24 mouse cellular contexts compared by ENCODE assay signal in the genomic region with DNA sequence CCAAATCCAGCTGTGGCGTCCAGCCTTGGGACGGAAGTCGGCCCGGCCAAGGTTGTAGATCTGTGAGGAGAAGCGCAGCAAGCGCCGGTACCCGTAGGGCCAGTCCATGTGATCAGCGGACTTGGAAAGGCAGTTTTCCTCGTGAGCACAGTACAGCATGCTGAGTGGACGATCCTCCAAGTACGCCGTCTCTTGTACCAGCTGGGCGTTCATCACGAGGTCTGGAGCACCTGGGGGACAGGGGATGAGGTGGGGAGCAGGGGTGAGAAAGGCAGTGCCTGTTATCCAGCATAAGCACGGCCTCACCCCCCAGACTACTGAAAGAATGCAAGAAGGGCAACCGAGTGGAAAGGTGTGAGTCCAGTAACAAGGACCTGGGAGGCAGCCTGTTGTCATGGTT. TPM values are rescaled to one million over a fixed set of nuclear protein-coding genes. Genes with fewer than 3 reads are reported as not detected.
DNase-seq lines count a peak whose midpoint lies in the region; ATAC-seq and TF ChIP-seq lines count a peak whose summit lies in the region.
"Had no signal": no experiment of that assay in that cellular context is flagged by ENCODE, and none has a peak within 500 bp of the region (broad histone marks: within the 10 kb centered on the region; RNA-seq: fewer than 3 reads in every experiment).

No protein-coding gene starts in this region.

- no peak for ATAC-seq in intestine, embryonic 14.5 days (replicated peaks; ENCODE audit: low FRiP score, low TSS enrichment, low read depth)
- no peak for ATAC-seq in intestine, postnatal 0 days
- ATAC-seq: activated CD4-positive, CD25-positive, alpha-beta regulatory T cell, adult 4 months; forebrain, embryonic 15.5 days; midbrain, embryonic 13.5 days had no signal

- H3K27me3 ChIP-seq in intestine, embryonic 14.5 days (replicated peaks; ENCODE audit: control insufficient read depth, insufficient read depth, low read length) = no peaks in the 10 kb centered on the region
- no peaks in the 10 kb centered on the region for H3K27me3 ChIP-seq in intestine, postnatal 0 days (replicated peaks; ENCODE audit: control insufficient read depth, insufficient read depth, low read length)
- H3K27me3 ChIP-seq: embryonic facial prominence, embryonic 15.5 days; forebrain, embryonic 15.5 days; hindbrain, embryonic 13.5 days; midbrain, embryonic 13.5 days; neural tube, embryonic 12.5 days had no signal

- no peaks in the 10 kb centered on the region; the same call in 1 of the 2 replicates for H3K36me3 ChIP-seq in intestine, embryonic 14.5 days (ENCODE audit: control insufficient read depth, insufficient read depth, low read length)
- peaks cover 15% of the 10 kb centered on the region; the same call in 1 of the 2 replicates for H3K36me3 ChIP-seq in intestine, postnatal 0 days (ENCODE audit: control insufficient read depth, insufficient read depth)
- H3K36me3 ChIP-seq: embryonic facial prominence, embryonic 15.5 days; forebrain, embryonic 15.5 days; midbrain, embryonic 13.5 days had no signal

- no peaks in the 10 kb centered on the region for H3K4me1 ChIP-seq in intestine, embryonic 14.5 days (replicated peaks; ENCODE audit: control insufficient read depth, insufficient read depth, low read length)
- no peaks in the 10 kb centered on the region for H3K4me1 ChIP-seq in intestine, postnatal 0 days (replicated peaks; ENCODE audit: control insufficient read depth, insufficient read depth, low read length)
- H3K4me1 ChIP-seq: embryonic facial prominence, embryonic 15.5 days; forebrain, embryonic 15.5 days; heart, embryonic 13.5 days; liver, embryonic 13.5 days had no signal

- H3K4me2 ChIP-seq in intestine, embryonic 14.5 days (ENCODE audit: low read length) = no peak overlapping the region
- no peak overlapping the region for H3K4me2 ChIP-seq in intestine, postnatal 0 days (replicated peaks; ENCODE audit: low read depth)
- H3K4me2 ChIP-seq: embryonic facial prominence, embryonic 15.5 days; forebrain, embryonic 15.5 days; heart, embryonic 13.5 days; hindbrain, embryonic 13.5 days; liver, embryonic 13.5 days; midbrain, embryonic 13.5 days; neural tube, embryonic 12.5 days had no signal

- no peak for TF ChIP-seq CTCF in intestine, postnatal 0 days (IDR thresholded peaks at IDR 0.05; ENCODE audit: low read depth)

- H3K4me3 ChIP-seq in intestine, embryonic 14.5 days (ENCODE audit: low read depth, low read length) = no peak overlapping the region
- no peak overlapping the region for H3K4me3 ChIP-seq in intestine, postnatal 0 days (ENCODE audit: low read depth, low read length)
- H3K4me3 ChIP-seq: embryonic facial prominence, embryonic 15.5 days; forebrain, embryonic 15.5 days; heart, embryonic 13.5 days; hindbrain, embryonic 13.5 days; liver, embryonic 13.5 days; midbrain, embryonic 13.5 days; neural tube, embryonic 12.5 days had no signal

- H3K9ac ChIP-seq in intestine, embryonic 14.5 days (ENCODE audit: low read length) = no peak overlapping the region
- no peak overlapping the region for H3K9ac ChIP-seq in intestine, postnatal 0 days (ENCODE audit: low read depth, low read length)
- H3K9ac ChIP-seq: embryonic facial prominence, embryonic 15.5 days; forebrain, embryonic 15.5 days; heart, embryonic 13.5 days; hindbrain, embryonic 13.5 days; liver, embryonic 13.5 days; midbrain, embryonic 13.5 days; neural tube, embryonic 12.5 days had no signal

- H3K27ac ChIP-seq in intestine, embryonic 14.5 days (ENCODE audit: low read depth) = no peak overlapping the region
- H3K27ac ChIP-seq in intestine, postnatal 0 days (ENCODE audit: low read depth, low read length) = no peak overlapping the region
- H3K27ac ChIP-seq: embryonic facial prominence, embryonic 15.5 days; forebrain, embryonic 15.5 days; heart, embryonic 13.5 days; hindbrain, embryonic 13.5 days; liver, embryonic 13.5 days; midbrain, embryonic 13.5 days; neural tube, embryonic 12.5 days had no signal

- DNase-seq in intestine, embryonic 14.5 days (ENCODE audit: low spot score) = peak; percentile 47
- DNase-seq in testis, postnatal 10 days (ENCODE audit: low spot score) = peak; percentile 35
- DNase-seq in testis, postnatal 14 days (ENCODE audit: low spot score) = no peak
- peak; percentile 35 for DNase-seq in kidney, postnatal 10 days
- DNase-seq in urinary bladder, postnatal 4 days (ENCODE audit: low spot score in 2 of 2) = no peak
- no peak for DNase-seq in left cerebral cortex, adult 11 months (ENCODE audit: low spot score)
- DNase-seq: adrenal gland, adult 8-10 months; cerebellum, adult 9-10 months; gastrocnemius, postnatal 10 days; heart, postnatal 14 days; liver, embryonic 13.5 days; lung, adult 2 months; lung, postnatal 14 days; right cerebral cortex, postnatal 25 days; spleen, adult 18-20 months; thymus, postnatal 14 days had no signal

- 84% methylated on average over 17 of the region's 17 CpGs for WGBS in intestine, embryonic 14.5 days
- 87% methylated on average over 17 of the region's 17 CpGs for WGBS in intestine, postnatal 0 days

- no peaks in the 10 kb centered on the region for H3K9me3 ChIP-seq in intestine, embryonic 14.5 days (ENCODE audit: control insufficient read depth, low read length)
- no peaks in the 10 kb centered on the region for H3K9me3 ChIP-seq in intestine, postnatal 0 days (ENCODE audit: control insufficient read depth)
- H3K9me3 ChIP-seq: embryonic facial prominence, embryonic 15.5 days; forebrain, embryonic 15.5 days; heart, embryonic 13.5 days; hindbrain, embryonic 13.5 days; liver, embryonic 13.5 days; midbrain, embryonic 13.5 days; neural tube, embryonic 12.5 days had no signal

RNA-seq across cellular contexts. Expression of gene Loxl4, which starts 12.7 kb away (rescaled TPM):
- polyA plus RNA-seq in intestine, embryonic 14.5 days (2014; fragmentation: Nextera tagmentation; extraction: Ambion mirVana) = 1.4 and 1.8 TPM in 2 replicates
- polyA plus RNA-seq in intestine, postnatal 0 days (2015; fragmentation: Nextera tagmentation; extraction: Ambion mirVana) = 0.78 and 0.99 TPM in 2 replicates

Comparison
In these comparisons a context has a peak if more than half of its experiments do, and no peak if none do; other contexts are left out.
1. DNase-seq: peak in intestine, embryonic 14.5 days (single experiment), testis, postnatal 10 days (single experiment) and kidney, postnatal 10 days (single experiment); none in testis, postnatal 14 days (single experiment), urinary bladder, postnatal 4 days (0 of 2) and left cerebral cortex, adult 11 months (single experiment).